Comparison of ENCODE assay signal across 28 mouse cellular contexts in the genomic region with DNA sequence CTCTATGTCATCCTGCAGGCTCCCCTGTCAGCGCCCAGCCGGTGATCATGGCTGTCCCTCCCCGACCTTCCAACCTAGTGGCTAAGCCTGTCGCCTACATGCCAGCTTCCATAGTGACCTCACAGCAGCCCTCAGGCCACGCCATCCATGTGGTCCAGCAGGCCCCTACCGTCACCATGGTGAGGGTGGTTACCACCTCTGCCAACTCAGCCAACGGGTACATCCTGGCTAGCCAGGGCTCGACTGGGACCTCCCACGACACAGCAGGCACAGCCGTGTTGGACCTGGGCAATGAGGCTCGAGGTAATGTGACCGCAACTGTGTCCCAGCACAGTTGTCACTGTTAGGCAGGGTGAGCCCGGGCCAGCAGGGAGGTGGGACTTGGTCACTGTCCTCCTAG.
"Had no signal": no experiment of that assay in that cellular context is flagged by ENCODE, and none has a peak within 500 bp of the region (broad histone marks: within the 10 kb centered on the region; RNA-seq: fewer than 3 reads in every experiment).

No protein-coding gene starts in this region.

- H3K9me3 ChIP-seq: embryonic facial prominence, embryonic 10.5 days; embryonic facial prominence, embryonic 12.5 days; embryonic facial prominence, embryonic 13.5 days; embryonic facial prominence, embryonic 15.5 days; forebrain, embryonic 10.5 days; forebrain, embryonic 12.5 days; forebrain, embryonic 13.5 days; forebrain, embryonic 15.5 days had no signal

- H3K27me3 ChIP-seq: embryonic facial prominence, embryonic 12.5 days; embryonic facial prominence, embryonic 13.5 days; embryonic facial prominence, embryonic 15.5 days; forebrain, embryonic 12.5 days; forebrain, embryonic 13.5 days; forebrain, embryonic 15.5 days had no signal

- H3K4me1 ChIP-seq: embryonic facial prominence, embryonic 12.5 days; embryonic facial prominence, embryonic 13.5 days; embryonic facial prominence, embryonic 15.5 days; forebrain, embryonic 12.5 days; forebrain, embryonic 13.5 days; forebrain, embryonic 15.5 days had no signal

- DNase-seq: cerebellum, adult 2 months; cerebellum, adult 8-10 months; cerebellum, adult 9-10 months; cerebellum, adult 9-11 months; cerebellum, postnatal 10 days; cerebellum, postnatal 14 days; cerebellum, postnatal 25 days; cerebellum, postnatal 36 days; embryo, embryonic 11 days; forebrain, postnatal 0 days; gastrocnemius, adult 2 months; gastrocnemius, postnatal 10 days; gastrocnemius, postnatal 14 days; gastrocnemius, postnatal 25 days; gastrocnemius, postnatal 36 days; heart, adult 18-20 months; heart, adult 2 months had no signal

- H3K4me3 ChIP-seq: embryonic facial prominence, embryonic 10.5 days; embryonic facial prominence, embryonic 12.5 days; embryonic facial prominence, embryonic 13.5 days; embryonic facial prominence, embryonic 15.5 days; erythroblast, embryonic 14.5 days; forebrain, embryonic 10.5 days; forebrain, embryonic 12.5 days; forebrain, embryonic 13.5 days; forebrain, embryonic 15.5 days; gastrocnemius, adult 2 months; heart, adult 2 months had no signal

- ATAC-seq: forebrain, embryonic 13.5 days; forebrain, embryonic 14.5 days; forebrain, embryonic 15.5 days; forebrain, embryonic 16.5 days; forebrain, postnatal 0 days had no signal
